Mouse (Mus musculus) heart, adult 2 months (tissue): ENCODE measurements around the gene Gm826. TPM values are rescaled to one million over a fixed set of nuclear protein-coding genes. Genes with fewer than 3 reads are reported as not detected.
A peak's percentile ranks its signal among the peaks of the same experiment; 100 is the strongest.

Source experiments
- DNase-seq, 2 experiments: peaks; one replicate each; pipeline ENCODE4 v3.0.0; 2021
- H3K27ac ChIP-seq: fragments of 200-600 bp; 2 replicates; pipeline ENCODE4 v1.8.1; 2022
- H3K27me3 ChIP-seq: fragments of 200-500 bp; 2 replicates; pipeline ENCODE4 v1.6.1; 2012; ENCODE audit warnings: mild to moderate bottlenecking, low read length, inconsistent platforms, mixed read lengths; ENCODE audit not compliant: control insufficient read depth, insufficient read depth
- H3K36me3 ChIP-seq: fragments of 200-500 bp; 2 replicates; pipeline ENCODE4 v1.6.1; 2012; ENCODE audit warnings: low read length, inconsistent platforms; ENCODE audit not compliant: control insufficient read depth, insufficient read depth
- H3K4me1 ChIP-seq: fragments of 200-500 bp; 2 replicates; pipeline ENCODE4 v1.6.1; 2011; ENCODE audit warnings: low read length; ENCODE audit not compliant: control insufficient read depth, insufficient read depth
- H3K4me3 ChIP-seq: fragments of 200-600 bp; 2 replicates; pipeline ENCODE4 v1.8.1; 2022
- H3K79me2 ChIP-seq: fragments of 200-500 bp; replicated peaks from 2 replicates; pipeline ENCODE4 v1.6.1; 2012; ENCODE audit warnings: mild to moderate bottlenecking, inconsistent platforms, low read length, moderate library complexity, mixed read lengths; ENCODE audit not compliant: control insufficient read depth, insufficient read depth
- H3K9ac ChIP-seq: fragments of 200-500 bp; 2 replicates; pipeline ENCODE4 v1.6.1; 2012; ENCODE audit warnings: low read depth, mild to moderate bottlenecking, control low read depth, inconsistent platforms, low read length, mixed read lengths
- CTCF ChIP-seq: fragments of 200-600 bp; IDR thresholded peaks from 2 replicates; pipeline ENCODE4 v1.8.1; 2022; ENCODE audit warnings: antibody characterized with exemption, mild to moderate bottlenecking, moderate library complexity
- EP300 ChIP-seq: fragments of 200-500 bp; IDR thresholded peaks from 2 replicates; pipeline ENCODE4 v1.6.1; 2011; ENCODE audit warnings: low read depth, low read length, control low read depth; ENCODE audit not compliant: insufficient read depth
- POLR2A ChIP-seq: fragments of 200-500 bp; IDR thresholded peaks from 2 replicates; pipeline ENCODE4 v1.6.1; 2011; ENCODE audit warnings: mild to moderate bottlenecking, low read depth, low read length, control low read depth; ENCODE audit not compliant: insufficient read depth
- WGBS: fragments of 180-500 bp; shearing (Covaris S2); methylation state at CpG from one replicate; pipeline ENCODE4 v1.1.7; 2018; 5-methylcytosine and 5-hydroxymethylcytosine counted together
- intact Hi-C: fragments of 180-260 bp; cut with DNase I; formaldehyde crosslinking; loops from one replicate; pipeline ENCODE4 v1.15.1; 2025
- polyA plus RNA-seq: library from polyadenylated mRNA; depleted of rRNA; stranded (reverse); fragments of >200 nt; gene quantifications from 2 replicates; pipeline ENCODE4 v1.2.3, GENCODE M21; 2012
- total RNA-seq, 2 experiments: library from RNA; stranded (reverse); gene quantifications; 2 replicates each; pipeline ENCODE4 v1.2.3; 2021

Gene Gm826
- total and polyA plus RNA-seq, 3 experiments, result 7.8 to 10.9 (median 8.3) TPM

DNA sequence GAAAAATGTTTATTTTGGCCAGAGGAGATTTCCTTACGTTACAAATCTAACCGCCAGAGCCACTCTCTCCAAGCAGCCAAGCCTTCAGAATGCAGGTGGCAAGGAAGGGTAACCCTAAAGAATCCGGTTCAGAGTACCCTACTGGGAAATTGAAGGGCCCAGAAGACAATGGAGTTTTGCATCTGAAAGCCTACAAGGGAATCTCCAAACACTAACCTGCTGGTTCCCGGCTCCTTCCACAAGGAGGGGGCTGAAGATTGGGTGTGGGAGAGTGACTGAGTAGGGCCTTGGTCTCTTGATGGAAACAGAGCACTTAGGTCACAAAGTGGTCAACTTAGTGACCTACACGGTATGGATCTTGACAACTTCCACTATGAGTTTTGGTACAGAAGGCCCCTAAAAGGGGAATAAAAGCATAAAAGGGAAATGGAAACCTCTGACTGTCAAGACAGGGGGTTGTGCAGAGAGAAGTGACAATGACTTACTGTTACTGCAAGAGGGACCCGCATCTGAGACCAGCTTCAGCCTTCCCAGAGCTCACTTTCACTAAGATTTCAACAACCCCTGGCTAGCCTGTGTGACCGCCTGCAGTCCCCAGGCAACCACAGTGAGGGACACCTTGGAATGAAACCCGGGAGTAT is 26.4 kb upstream of the Gm826 start:
- DNase-seq, result no peak
- H3K4me3 ChIP-seq, result no peak overlapping the region
- no peaks in the 10 kb centered on the region; the same call in 1 of the 2 replicates for H3K27me3 ChIP-seq
- H3K9ac ChIP-seq, result no peak overlapping the region
- H3K4me1 ChIP-seq, result no peaks in the 10 kb centered on the region
- H3K27ac ChIP-seq, result no peak overlapping the region
- H3K36me3 ChIP-seq, result no peaks in the 10 kb centered on the region
- WGBS, result 45% methylated on average over 8 of the region's 8 CpGs
- TF ChIP-seq CTCF, result no peak
- TF ChIP-seq EP300, result no peak
- no peak for TF ChIP-seq POLR2A
- intact Hi-C loops, result loop anchor here (10.0 kb wide), 2 partner anchors 196 to 1496 kb away; no protein-coding TSS in a partner anchor
- H3K79me2 ChIP-seq, result no peaks in the 10 kb centered on the region

DNA sequence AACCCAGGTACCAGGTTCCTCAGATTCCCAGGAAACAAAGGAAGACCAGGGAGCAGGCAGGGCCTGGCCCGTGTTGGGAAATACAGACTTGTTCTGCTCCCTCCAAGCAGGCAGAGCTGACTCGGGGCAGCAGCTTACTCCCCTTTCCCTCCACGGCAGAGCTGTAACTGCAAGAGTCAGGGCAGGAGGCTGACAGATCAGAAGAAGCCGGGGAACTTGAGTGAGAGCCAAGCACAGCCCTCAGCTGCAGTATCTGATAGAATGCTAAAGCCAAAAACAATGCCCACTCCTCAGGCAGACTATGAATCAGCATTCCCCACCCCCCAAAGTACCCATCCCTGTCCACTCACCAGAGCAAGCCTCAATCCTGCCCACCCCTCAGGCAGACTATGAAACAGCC is 24.9 kb upstream of the Gm826 start:
- no peak for DNase-seq
- Histone ChIP-seq H3K4me1 (no peaks in the 10 kb centered on the region), H3K4me3 (no peak overlapping the region), H3K36me3 (no peaks in the 10 kb centered on the region), H3K79me2 (no peaks in the 10 kb centered on the region), H3K9ac (no peak overlapping the region), H3K27me3 (no peaks in the 10 kb centered on the region), H3K27ac (no peak overlapping the region)
- TF ChIP-seq CTCF (no peak), POLR2A (no peak), EP300 (no peak)
- intact Hi-C loops, result no loop called here
- WGBS, result 16% methylated on average over 4 of the region's 4 CpGs

DNA sequence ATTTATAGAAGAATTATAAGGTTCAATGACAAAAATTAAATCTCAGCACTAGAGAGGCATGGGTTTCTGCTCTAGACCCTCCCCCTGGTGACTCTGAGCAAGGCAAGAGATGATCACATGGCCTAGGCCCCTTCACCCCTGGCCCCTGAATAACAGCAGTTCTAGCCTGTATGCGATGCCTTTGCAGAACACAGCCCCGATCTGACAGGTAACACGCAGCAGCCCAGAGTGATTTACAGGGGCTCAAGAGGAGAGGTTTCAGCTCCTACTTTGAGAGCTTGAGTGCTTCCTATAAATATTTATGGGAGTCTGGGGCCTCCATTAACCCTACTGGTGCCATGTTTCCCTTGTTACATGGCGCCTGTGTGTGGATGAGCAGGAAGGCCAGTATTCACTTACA is 23.5 kb upstream of the Gm826 start:
- Histone ChIP-seq H3K36me3 (no peaks in the 10 kb centered on the region), H3K27me3 (no peaks in the 10 kb centered on the region)
- WGBS, result 89% methylated on average over 4 of the region's 4 CpGs

DNA sequence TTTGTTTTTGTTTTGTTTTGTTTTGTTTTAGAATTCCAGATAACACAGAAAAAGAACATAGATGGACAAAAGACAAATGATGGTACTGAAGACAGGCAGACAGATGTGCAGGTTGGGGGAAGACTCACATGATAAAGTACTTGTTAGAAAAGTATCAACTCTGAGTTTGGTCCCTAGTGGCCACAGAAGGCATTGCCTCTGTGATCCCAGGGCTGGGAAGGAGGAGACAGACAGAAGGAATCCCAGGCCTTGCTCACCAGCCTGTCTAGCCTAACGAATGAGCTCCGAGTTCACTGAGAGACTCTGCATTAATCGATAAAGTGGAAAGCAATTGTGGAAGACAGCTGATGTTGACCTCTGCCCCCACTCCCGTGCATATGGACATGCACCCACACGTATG is 22.2 kb upstream of the Gm826 start:
- H3K27ac ChIP-seq, result no peak overlapping the region
- H3K4me1 ChIP-seq, result no peaks in the 10 kb centered on the region
- H3K36me3 ChIP-seq, result no peaks in the 10 kb centered on the region
- DNase-seq, result no peak
- intact Hi-C loops, result no loop called here
- H3K79me2 ChIP-seq, result no peaks in the 10 kb centered on the region
- WGBS, result 73% methylated on average over 5 of the region's 5 CpGs
- H3K4me3 ChIP-seq, result no peak overlapping the region
- no peak overlapping the region for H3K9ac ChIP-seq
- H3K27me3 ChIP-seq, result no peaks in the 10 kb centered on the region
- TF ChIP-seq CTCF (peak; percentile 67), EP300 (no peak)

More for the DNA sequence above, 23.5 kb upstream of the Gm826 start:
- no peak for DNase-seq
- intact Hi-C loops, result no loop called here
- Histone ChIP-seq H3K79me2 (no peaks in the 10 kb centered on the region), H3K9ac (no peak overlapping the region), H3K27ac (no peak overlapping the region), H3K4me3 (no peak overlapping the region), H3K4me1 (no peaks in the 10 kb centered on the region)
- no peak for TF ChIP-seq CTCF
- TF ChIP-seq POLR2A, result no peak

DNA sequence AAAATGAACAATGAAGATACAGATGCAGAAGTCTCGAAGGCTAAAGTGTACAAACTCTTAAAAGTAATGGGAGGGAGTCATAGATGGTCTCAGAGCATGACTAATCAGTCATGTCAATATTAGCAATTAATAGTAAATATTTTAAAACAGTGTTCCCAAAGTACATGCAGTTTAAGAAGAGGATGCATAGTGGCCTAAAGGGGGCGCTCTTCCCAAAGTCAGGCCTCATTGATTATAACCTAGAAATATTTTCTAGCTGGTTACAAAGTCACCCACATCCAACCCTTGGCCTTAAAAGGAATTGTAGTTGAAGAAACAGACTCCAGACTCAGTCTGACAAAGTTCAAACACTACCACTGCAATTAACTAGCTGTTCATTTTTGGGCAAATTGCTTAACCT is 20.4 kb upstream of the Gm826 start:
- TF ChIP-seq CTCF (peak; percentile 55), EP300 (no peak)
- Histone ChIP-seq H3K4me3 (no peak overlapping the region), H3K27ac (no peak overlapping the region), H3K27me3 (no peaks in the 10 kb centered on the region), H3K4me1 (no peaks in the 10 kb centered on the region), H3K36me3 (no peaks in the 10 kb centered on the region), H3K79me2 (no peaks in the 10 kb centered on the region), H3K9ac (no peak overlapping the region)
- DNase-seq, result no peak
- intact Hi-C loops, result no loop called here
- whole genome bisulfite sequencing, result 65% methylated on average over 2 of the region's 2 CpGs

DNA sequence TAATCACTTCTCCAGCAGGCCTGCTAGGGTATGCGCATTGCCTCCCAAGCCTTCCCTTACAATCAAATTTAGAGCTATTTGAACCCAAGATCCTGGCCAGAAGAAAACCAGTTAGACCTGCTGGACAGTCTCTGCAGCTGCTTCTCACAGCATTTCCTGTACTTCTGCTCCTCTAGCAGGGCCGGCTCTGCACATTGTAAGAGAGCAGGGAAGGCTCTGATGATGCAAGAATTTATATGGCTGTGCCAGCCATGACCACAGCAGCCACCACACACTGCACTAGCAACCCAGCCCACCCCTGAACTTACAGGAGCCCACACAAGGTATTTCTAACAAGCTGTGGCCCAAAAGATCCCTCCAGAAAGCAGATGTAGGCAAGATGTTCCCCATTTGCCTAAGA is 19.6 kb upstream of the Gm826 start:
- no peak overlapping the region for H3K27ac ChIP-seq
- no peak for TF ChIP-seq POLR2A
- no peak for TF ChIP-seq EP300
- no peak for TF ChIP-seq CTCF
- H3K4me1 ChIP-seq, result no peaks in the 10 kb centered on the region
- no peaks in the 10 kb centered on the region for H3K36me3 ChIP-seq
- intact Hi-C loops, result no loop called here
- no peak for DNase-seq
- 50% methylated on average over 2 of the region's 2 CpGs for WGBS
- H3K79me2 ChIP-seq, result no peaks in the 10 kb centered on the region
- H3K27me3 ChIP-seq, result no peaks in the 10 kb centered on the region
- H3K9ac ChIP-seq, result no peak overlapping the region
- no peak overlapping the region for H3K4me3 ChIP-seq
